Mouse (Mus musculus) gastrocnemius, adult 2 months (tissue): Measurements from ENCODE around the gene Slc4a7. TPM values are rescaled to one million over a fixed set of nuclear protein-coding genes. Genes with fewer than 3 reads are reported as not detected.
A peak's percentile ranks its signal among the peaks of the same experiment; 100 is the strongest.

ENCODE experiments used
- DNase-seq: peaks from one replicate; pipeline ENCODE4 v3.0.0; 2022
- H3K27ac ChIP-seq: fragments of 200-600 bp; 2 replicates; pipeline ENCODE4 v1.8.1; 2022; ENCODE audit warnings: mild to moderate bottlenecking
- H3K4me3 ChIP-seq: fragments of 200-600 bp; 2 replicates; pipeline ENCODE4 v1.8.1; 2022; ENCODE audit warnings: mild to moderate bottlenecking, moderate library complexity
- CTCF ChIP-seq: fragments of 200-600 bp; IDR thresholded peaks from 2 replicates; pipeline ENCODE4 v1.8.1; 2022; ENCODE audit warnings: antibody characterized with exemption, mild to moderate bottlenecking, moderate library complexity
- intact Hi-C: fragments of 180-260 bp; cut with DNase I; formaldehyde crosslinking; loops from one replicate; pipeline ENCODE4 v1.15.1; 2025
- long read RNA-seq, 2 experiments: library from polyadenylated mRNA; stranded (forward); transcript quantifications; one replicate each; pipeline ENCODE4 v2.0.0; 2021
- total RNA-seq, 2 experiments: library from RNA; stranded (reverse); gene quantifications; 2 replicates each; pipeline ENCODE4 v1.2.3; 2021

Slc4a7 gene
- 10 to 100 TPM in 1 of 2 experiments, 1 to 10 TPM in 1; 8.0 to 14.0 TPM for total RNA-seq
- long read RNA-seq, experiment 1, partial matches to known transcripts: 0 of 3 reads
- long read RNA-seq, experiment 1, other reads (novel, unspliced or antisense): 3 of 3 reads
- long read RNA-seq, experiment 2, partial matches to known transcripts: 1 of 3 reads
- long read RNA-seq, experiment 2, other reads (novel, unspliced or antisense): 2 of 3 reads

GRCm38 (mm10) chr14:14701710-14702329 is at the start of gene Slc4a7:
Gene Slc4a7, plus strand, starts transcription at chr14:14702279.
- no peak for TF ChIP-seq CTCF
- intact Hi-C loops: loop anchor here (10.0 kb wide), 1 partner anchor 163 kb away; no protein-coding TSS in a partner anchor
- H3K4me3 ChIP-seq: peak within 1 kb of the TSS; percentile 94
- no peak for DNase-seq
- H3K27ac ChIP-seq: peak within 1 kb of the TSS; percentile 92

- intact Hi-C loops: no loop called here
- TF ChIP-seq CTCF: no peak
- no peak overlapping the region for H3K27ac ChIP-seq
- H3K4me3 ChIP-seq: no peak overlapping the region
- no peak for DNase-seq
These were observed 31.5 kb upstream of the Slc4a7 start for GRCm38 (mm10) chr14:14670597-14670996.

GRCm38 (mm10) chr14:14681611-14682010 is 20.5 kb upstream of the Slc4a7 start:
- no peak overlapping the region for H3K4me3 ChIP-seq
- no peak for TF ChIP-seq CTCF
- H3K27ac ChIP-seq: no peak overlapping the region
- DNase-seq: no peak
- intact Hi-C loops: no loop called here

GRCm38 (mm10) chr14:14684771-14685170 is 17.3 kb upstream of the Slc4a7 start:
- Histone ChIP-seq H3K27ac (no peak overlapping the region), H3K4me3 (no peak overlapping the region)
- no peak for DNase-seq
- no peak for TF ChIP-seq CTCF
- intact Hi-C loops: no loop called here

- TF ChIP-seq CTCF: no peak
- intact Hi-C loops: no loop called here
- Histone ChIP-seq H3K4me3 (no peak overlapping the region), H3K27ac (no peak overlapping the region)
- peak; percentile 39 for DNase-seq
These were observed 16.0 kb upstream of the Slc4a7 start for GRCm38 (mm10) chr14:14686101-14686551.

GRCm38 (mm10) chr14:14687258-14687890 is 14.7 kb upstream of the Slc4a7 start:
- Histone ChIP-seq H3K4me3 (no peak overlapping the region), H3K27ac (no peak overlapping the region)
- intact Hi-C loops: no loop called here
- no peak for DNase-seq
- no peak for TF ChIP-seq CTCF

GRCm38 (mm10) chr14:14702399-14703345 is 593 bp downstream of the Slc4a7 start:
- H3K4me3 ChIP-seq: peak overlapping the region; percentile 94
- intact Hi-C loops: loop anchor here (10.0 kb wide), 1 partner anchor 162 kb away; no protein-coding TSS in a partner anchor
- peak; percentile 95 for DNase-seq
- peak overlapping the region; percentile 92 for H3K27ac ChIP-seq
- peak; percentile 42; the same call in 1 of the 2 replicates for TF ChIP-seq CTCF

GRCm38 (mm10) chr14:14703346-14703871 is 1.3 kb downstream of the Slc4a7 start:
- intact Hi-C loops: loop anchor here (10.0 kb wide), 1 partner anchor 161 kb away; no protein-coding TSS in a partner anchor
- peak; percentile 7; the same call in 1 of the 2 replicates for TF ChIP-seq CTCF
- DNase-seq: peak; percentile 68
- H3K27ac ChIP-seq: peak overlapping the region; percentile 92
- H3K4me3 ChIP-seq: peak overlapping the region; percentile 94

- no peak for TF ChIP-seq CTCF
- no peak for DNase-seq
These were observed 2.6 kb downstream of the Slc4a7 start for GRCm38 (mm10) chr14:14704651-14705050.

GRCm38 (mm10) chr14:14705126-14705525 is 3.0 kb downstream of the Slc4a7 start:
- Histone ChIP-seq H3K4me3 (no peak overlapping the region), H3K27ac (no peak overlapping the region)
- no peak for TF ChIP-seq CTCF
- intact Hi-C loops: loop anchor here (10.0 kb wide), 1 partner anchor 160 kb away; no protein-coding TSS in a partner anchor
- DNase-seq: no peak

More at GRCm38 (mm10) chr14:14704651-14705050, 2.6 kb downstream of the Slc4a7 start:
- H3K27ac ChIP-seq: no peak overlapping the region
- no peak overlapping the region for H3K4me3 ChIP-seq
- intact Hi-C loops: loop anchor here (10.0 kb wide), 1 partner anchor 160 kb away; no protein-coding TSS in a partner anchor

- H3K27ac ChIP-seq: no peak overlapping the region
- no peak for DNase-seq
- intact Hi-C loops: loop anchor here (10.0 kb wide), 1 partner anchor 158 kb away; no protein-coding TSS in a partner anchor
- TF ChIP-seq CTCF: no peak
- H3K4me3 ChIP-seq: no peak overlapping the region
These were observed 4.3 kb downstream of the Slc4a7 start for GRCm38 (mm10) chr14:14706381-14706780.

- Histone ChIP-seq H3K4me3 (no peak overlapping the region), H3K27ac (no peak overlapping the region)
- intact Hi-C loops: loop anchor here (10.0 kb wide), 1 partner anchor 158 kb away; no protein-coding TSS in a partner anchor
- no peak for TF ChIP-seq CTCF
- no peak for DNase-seq
These were observed 5.0 kb downstream of the Slc4a7 start for GRCm38 (mm10) chr14:14707061-14707460.
